Mouse (Mus musculus) hindbrain, embryonic 11.5 days (tissue): Measurements from ENCODE around the gene Nup93. TPM values are rescaled to one million over a fixed set of nuclear protein-coding genes. Genes with fewer than 3 reads are reported as not detected.

Source experiments
- ATAC-seq: fragments of 200-750 bp; cut with Nextera tagmentation; 2 replicates; pipeline ENCODE4 v1.8.0; 2017; ENCODE audit warnings: mild to moderate bottlenecking, moderate TSS enrichment, moderate library complexity; ENCODE audit not compliant: low FRiP score
- DNase-seq: peaks from one replicate; pipeline ENCODE4 v3.0.0-alpha.2; 2015; ENCODE audit warnings: low spot score
- H3K27ac ChIP-seq: fragments of 300-500 bp; sonication (generic); 2 replicates; pipeline ENCODE4 v1.5.1; 2014; ENCODE audit warnings: mild to moderate bottlenecking, low read depth, low read length
- H3K27me3 ChIP-seq: fragments of 300-500 bp; sonication (generic); 2 replicates; pipeline ENCODE4 v1.6.1; 2014; ENCODE audit warnings: mild to moderate bottlenecking, low read length, moderate library complexity, mixed read lengths; ENCODE audit not compliant: control insufficient read depth, insufficient read depth
- H3K36me3 ChIP-seq: fragments of 300-500 bp; sonication (generic); 2 replicates; pipeline ENCODE4 v1.6.1; 2014; ENCODE audit warnings: mild to moderate bottlenecking, low read length, moderate library complexity, mixed read lengths; ENCODE audit not compliant: control insufficient read depth, insufficient read depth
- H3K4me1 ChIP-seq: fragments of 300-500 bp; sonication (generic); replicated peaks from 2 replicates; pipeline ENCODE4 v1.6.1; 2014; ENCODE audit warnings: low read length, mixed read lengths; ENCODE audit not compliant: control insufficient read depth, insufficient read depth
- H3K4me2 ChIP-seq: fragments of 300-500 bp; sonication (generic); replicated peaks from 2 replicates; pipeline ENCODE4 v1.6.1; 2014; ENCODE audit warnings: mild to moderate bottlenecking, low read depth, low read length
- H3K4me3 ChIP-seq: fragments of 300-500 bp; sonication (generic); 2 replicates; pipeline ENCODE4 v1.5.1; 2014; ENCODE audit warnings: low read depth, low read length
- H3K9ac ChIP-seq: fragments of 300-500 bp; sonication (generic); 2 replicates; pipeline ENCODE4 v1.6.1; 2014; ENCODE audit warnings: low read depth, low read length
- H3K9me3 ChIP-seq: fragments of 300-500 bp; sonication (generic); 2 replicates; pipeline ENCODE4 v1.6.1; 2016; ENCODE audit warnings: low read length; ENCODE audit not compliant: control insufficient read depth
- WGBS: fragments of 180-500 bp; shearing (Covaris S2); extraction: QIAGEN DNeasy Blood & Tissue Kit; methylation state at CpG from one replicate; pipeline ENCODE4 v1.1.7; 2014; 5-methylcytosine and 5-hydroxymethylcytosine counted together
- polyA plus RNA-seq: library from polyadenylated mRNA; unstranded; fragments of >200 nt; fragmentation: Nextera tagmentation; extraction: Ambion mirVana; gene quantifications from 2 replicates; pipeline ENCODE4 v1.2.1, GENCODE M21; 2014

Gene Nup93
- polyA plus RNA-seq, 1 experiment from 2014 or later: 95.1 TPM

DNA sequence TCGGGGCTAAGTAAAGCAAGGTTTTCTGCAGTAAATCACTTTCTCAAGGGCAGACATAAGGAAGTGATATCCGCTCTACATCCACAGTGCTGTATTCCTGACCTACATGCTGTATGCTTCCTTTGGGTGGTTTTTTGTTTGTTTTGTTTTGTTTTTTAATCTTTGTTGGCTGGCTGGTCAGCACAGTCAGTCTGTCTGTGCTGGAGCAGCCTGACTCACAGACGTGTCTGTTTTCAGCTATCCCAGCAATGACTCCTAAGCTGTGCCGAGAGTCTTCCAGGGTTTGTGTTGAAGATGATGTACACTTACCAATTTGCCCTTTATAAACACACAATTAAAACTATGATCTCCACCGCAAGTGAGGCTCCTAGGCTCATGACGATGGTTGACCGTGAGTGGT is 56.7 kb downstream of the Nup93 start:
- H3K27me3 ChIP-seq: no peaks in the 10 kb centered on the region
- no peaks in the 10 kb centered on the region for H3K4me1 ChIP-seq
- 94% methylated on average over 7 of the region's 7 CpGs for whole genome bisulfite sequencing
- no peak overlapping the region for H3K9ac ChIP-seq
- H3K4me2 ChIP-seq: no peak overlapping the region
- H3K36me3 ChIP-seq: no peaks in the 10 kb centered on the region
- H3K4me3 ChIP-seq: no peak overlapping the region
- no peaks in the 10 kb centered on the region for H3K9me3 ChIP-seq
- no peak for ATAC-seq
- H3K27ac ChIP-seq: no peak overlapping the region
- DNase-seq: no peak

DNA sequence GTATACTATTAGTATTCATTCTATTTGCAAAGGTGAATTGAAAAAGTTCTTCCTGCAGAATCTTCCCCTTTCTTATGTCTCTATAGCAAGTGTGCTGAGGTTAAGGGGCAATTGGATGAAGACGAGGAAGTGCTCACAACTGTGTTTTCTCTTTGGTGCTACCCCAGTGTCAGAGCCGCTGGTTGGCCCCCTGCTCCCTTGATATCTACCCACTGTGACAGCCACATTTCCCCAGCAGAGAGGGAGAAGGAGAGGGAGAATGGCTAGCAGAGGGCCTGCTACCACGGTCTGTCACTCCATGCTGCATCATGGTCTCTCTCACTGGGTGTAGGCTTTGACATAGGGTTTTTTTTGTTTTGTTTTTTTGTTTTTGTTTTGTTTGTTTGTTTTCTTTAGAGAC is 58.2 kb downstream of the Nup93 start:
- 69% methylated on average over 3 of the region's 3 CpGs for WGBS
- no peaks in the 10 kb centered on the region for H3K36me3 ChIP-seq
- H3K4me3 ChIP-seq: no peak overlapping the region
- no peaks in the 10 kb centered on the region for H3K27me3 ChIP-seq
- no peak for DNase-seq
- H3K4me1 ChIP-seq: no peaks in the 10 kb centered on the region
- H3K9me3 ChIP-seq: no peaks in the 10 kb centered on the region
- no peak overlapping the region for H3K4me2 ChIP-seq
- no peak overlapping the region for H3K27ac ChIP-seq
- no peak overlapping the region for H3K9ac ChIP-seq
- ATAC-seq: no peak

DNA sequence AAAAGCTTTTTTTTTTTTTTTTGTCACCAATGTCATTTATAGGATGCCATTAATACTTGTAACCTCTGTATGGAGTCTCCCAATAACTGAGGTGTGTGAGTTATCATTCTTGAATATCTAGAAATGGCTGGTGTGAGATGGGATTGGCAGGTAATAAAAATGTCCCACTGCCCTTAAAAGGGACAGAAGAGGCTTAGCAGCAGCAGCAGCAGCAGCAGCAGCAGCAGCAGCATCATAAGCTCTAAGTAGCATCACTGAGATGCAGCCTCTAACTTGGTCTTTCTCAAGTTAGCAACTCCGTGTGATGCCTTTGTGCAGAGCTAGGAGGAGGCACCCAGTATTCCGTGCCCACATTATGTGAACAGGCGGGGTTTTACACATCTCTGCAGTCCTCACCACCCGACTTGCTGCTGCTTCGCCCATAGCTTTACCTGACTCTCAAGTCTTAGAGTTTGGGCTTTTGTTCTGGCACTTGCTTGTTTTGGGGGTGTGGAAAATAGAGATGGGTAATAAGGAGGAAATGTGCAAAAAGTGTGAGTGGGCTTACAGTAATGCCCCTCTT is 59.0 kb downstream of the Nup93 start:
- H3K4me3 ChIP-seq: no peak overlapping the region
- WGBS: 89% methylated on average over 5 of the region's 5 CpGs
- no peaks in the 10 kb centered on the region for H3K4me1 ChIP-seq
- no peak overlapping the region for H3K4me2 ChIP-seq
- no peak overlapping the region for H3K9ac ChIP-seq
- no peak overlapping the region for H3K27ac ChIP-seq
- no peak for ATAC-seq
- H3K27me3 ChIP-seq: no peaks in the 10 kb centered on the region
- no peak for DNase-seq
- H3K36me3 ChIP-seq: no peaks in the 10 kb centered on the region
- no peaks in the 10 kb centered on the region for H3K9me3 ChIP-seq

DNA sequence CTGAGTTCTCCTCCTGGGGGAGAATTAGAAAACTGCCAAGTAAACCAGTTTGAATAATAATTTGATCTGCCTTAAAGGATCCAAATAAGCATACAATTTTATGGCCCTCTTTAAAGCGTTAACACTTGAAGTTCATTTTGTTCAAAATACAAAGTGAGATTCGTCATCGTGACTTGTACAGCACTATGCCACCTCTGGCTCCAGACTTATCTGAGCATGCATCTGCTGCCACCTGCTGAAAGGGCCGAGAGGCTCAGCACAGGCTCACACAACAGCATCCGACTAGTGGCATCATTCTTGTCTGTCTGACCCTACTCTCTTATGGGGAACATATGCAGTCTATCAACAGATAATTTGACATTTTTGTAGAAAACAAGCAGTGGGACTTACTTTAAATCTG is 59.7 kb downstream of the Nup93 start:
- no peaks in the 10 kb centered on the region for H3K27me3 ChIP-seq
- DNase-seq (no peak), ATAC-seq (no peak)
- WGBS: 85% methylated on average over 5 of the region's 5 CpGs
- H3K36me3 ChIP-seq: no peaks in the 10 kb centered on the region
- H3K4me1 ChIP-seq: no peaks in the 10 kb centered on the region
- H3K4me2 ChIP-seq: no peak overlapping the region
- no peak overlapping the region for H3K9ac ChIP-seq
- H3K27ac ChIP-seq: no peak overlapping the region
- no peak overlapping the region for H3K4me3 ChIP-seq
- no peaks in the 10 kb centered on the region for H3K9me3 ChIP-seq

DNA sequence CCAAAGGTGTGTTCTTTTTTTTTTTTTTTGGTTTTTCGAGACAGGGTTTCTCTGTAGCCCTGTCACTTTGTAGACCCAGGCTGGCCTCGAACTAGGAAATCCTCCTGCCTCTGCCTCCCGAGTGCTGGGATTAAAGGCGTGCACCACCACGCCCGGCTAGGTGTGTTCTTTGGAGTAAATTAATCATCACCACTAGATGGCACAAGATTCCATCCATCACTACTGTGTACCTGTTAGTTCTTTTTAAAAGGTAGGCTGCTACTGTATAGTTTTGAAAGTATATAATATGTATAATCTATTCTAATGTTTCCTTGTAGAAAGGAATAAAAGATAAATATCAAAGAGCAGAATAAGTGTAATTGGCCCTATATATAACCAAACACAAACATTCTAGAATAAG is 63.9 kb downstream of the Nup93 start:
- DNase-seq (no peak), ATAC-seq (no peak)
- Histone ChIP-seq H3K27ac (no peak overlapping the region), H3K9ac (no peak overlapping the region), H3K9me3 (no peaks in the 10 kb centered on the region), H3K4me2 (no peak overlapping the region), H3K4me3 (no peak overlapping the region), H3K36me3 (no peaks in the 10 kb centered on the region), H3K4me1 (no peaks in the 10 kb centered on the region), H3K27me3 (no peaks in the 10 kb centered on the region)
- WGBS: 89% methylated on average over 6 of the region's 6 CpGs

DNA sequence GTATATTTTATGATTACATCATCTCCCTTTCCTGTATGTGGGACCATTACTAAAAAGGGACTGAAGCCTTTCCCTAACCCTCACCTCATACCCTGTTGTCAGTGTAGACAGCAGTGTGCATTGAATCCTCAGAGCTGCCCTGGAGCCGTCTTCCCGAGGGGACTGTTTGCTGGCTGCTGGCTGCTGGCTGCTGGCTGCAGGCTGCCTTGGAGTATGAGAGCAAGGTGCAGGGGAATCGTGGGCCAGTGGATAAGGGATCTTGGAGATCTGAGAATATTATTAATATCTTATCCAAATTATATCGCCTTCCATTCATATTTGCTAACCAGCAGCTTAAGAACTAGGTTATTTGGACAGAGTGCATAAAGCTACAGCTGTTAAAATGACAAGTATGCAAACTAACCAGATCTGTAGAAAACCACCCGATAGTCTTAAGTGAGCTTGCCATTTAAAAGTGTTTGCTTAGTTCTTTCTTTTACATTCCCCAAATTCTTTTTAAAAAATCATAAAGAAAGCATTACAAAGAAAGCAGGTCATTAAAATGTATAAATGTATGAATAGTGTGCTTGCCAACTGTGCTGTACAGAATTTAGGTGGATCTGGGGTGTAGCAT is 65.7 kb downstream of the Nup93 start:
- ATAC-seq (no peak), DNase-seq (no peak)
- H3K4me1 ChIP-seq: no peaks in the 10 kb centered on the region
- H3K27me3 ChIP-seq: no peaks in the 10 kb centered on the region
- WGBS: 83% methylated on average over 5 of the region's 5 CpGs
- H3K4me3 ChIP-seq: no peak overlapping the region
- no peak overlapping the region for H3K9ac ChIP-seq
- no peak overlapping the region for H3K4me2 ChIP-seq
- H3K9me3 ChIP-seq: no peaks in the 10 kb centered on the region
- no peaks in the 10 kb centered on the region for H3K36me3 ChIP-seq
- no peak overlapping the region for H3K27ac ChIP-seq

DNA sequence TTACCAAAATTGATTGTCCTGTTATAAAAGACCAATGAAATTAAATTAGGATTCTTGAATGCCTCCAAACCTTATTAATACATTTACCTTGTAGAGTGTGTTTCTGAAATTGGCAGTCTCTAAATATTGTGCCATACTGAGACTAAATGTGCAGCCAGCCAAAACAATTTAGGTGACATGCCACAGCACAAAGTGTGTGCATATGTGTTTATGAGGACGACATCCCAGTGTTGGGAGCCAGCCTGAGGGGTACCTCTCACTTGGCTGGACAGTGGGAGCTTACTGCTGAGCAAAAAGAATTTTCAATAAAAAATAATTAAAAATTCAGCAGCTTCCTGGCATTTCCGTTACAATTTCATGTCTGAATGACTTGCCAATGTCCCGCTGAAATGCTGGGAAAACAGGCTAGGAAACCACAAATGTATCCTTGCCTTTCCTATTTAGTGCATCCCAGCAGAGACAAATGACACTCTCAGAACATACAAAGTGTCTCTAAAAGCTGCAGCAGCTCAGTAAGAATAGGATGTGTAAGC is 68.2 kb downstream of the Nup93 start:
- DNase-seq: no peak
- Histone ChIP-seq H3K4me3 (no peak overlapping the region), H3K9ac (no peak overlapping the region), H3K9me3 (no peaks in the 10 kb centered on the region), H3K27ac (no peak overlapping the region), H3K36me3 (no peaks in the 10 kb centered on the region), H3K4me1 (no peaks in the 10 kb centered on the region), H3K4me2 (no peak overlapping the region), H3K27me3 (no peaks in the 10 kb centered on the region)
- no peak for ATAC-seq
- WGBS: 93% methylated on average over 3 of the region's 3 CpGs

DNA sequence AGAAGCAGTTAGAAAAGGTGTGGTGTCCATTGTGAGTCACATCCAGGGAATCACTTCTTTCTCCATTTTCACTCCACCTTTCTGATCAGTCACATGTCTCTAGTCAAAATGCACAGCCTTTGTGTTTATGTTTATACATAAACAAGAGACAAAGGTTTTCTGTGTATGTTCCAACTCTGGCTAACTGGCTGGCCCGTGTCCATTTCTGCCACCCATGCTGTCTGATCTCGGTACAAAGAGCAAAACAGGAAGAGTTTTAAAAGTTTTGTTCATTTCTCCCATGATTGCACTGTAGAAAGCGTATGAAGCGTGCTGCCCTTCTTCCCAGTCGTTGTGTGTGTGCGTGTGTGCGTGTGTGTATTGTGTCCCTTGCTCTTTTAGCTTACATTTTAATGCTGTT is 69.8 kb downstream of the Nup93 start:
- 91% methylated on average over 7 of the region's 7 CpGs for WGBS
- no peak overlapping the region for H3K9ac ChIP-seq
- ATAC-seq (no peak), DNase-seq (no peak)
- no peak overlapping the region for H3K4me2 ChIP-seq
- no peaks in the 10 kb centered on the region for H3K36me3 ChIP-seq
- H3K27me3 ChIP-seq: no peaks in the 10 kb centered on the region
- no peaks in the 10 kb centered on the region for H3K9me3 ChIP-seq
- H3K4me3 ChIP-seq: no peak overlapping the region
- no peaks in the 10 kb centered on the region for H3K4me1 ChIP-seq
- H3K27ac ChIP-seq: no peak overlapping the region

DNA sequence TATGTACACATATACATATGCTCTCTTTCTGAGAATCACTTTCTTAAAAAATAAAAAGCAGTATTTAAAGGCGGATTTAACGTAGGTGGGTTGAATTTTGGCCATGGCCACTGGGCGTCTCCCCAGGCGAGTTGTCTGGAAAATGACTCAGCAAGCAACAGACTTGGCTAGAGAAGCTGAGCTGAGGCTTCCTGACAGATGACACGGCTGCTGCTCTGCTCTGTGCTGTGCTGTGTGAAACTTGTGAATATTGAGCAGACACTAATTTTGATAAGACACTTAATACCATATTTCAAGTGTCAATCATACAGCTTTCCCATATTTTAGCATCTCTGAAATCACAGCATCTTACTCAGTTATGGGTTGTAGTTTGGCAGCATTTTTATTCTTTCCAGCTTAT is 76.2 kb downstream of the Nup93 start:
- Histone ChIP-seq H3K27ac (no peak overlapping the region), H3K9ac (no peak overlapping the region), H3K9me3 (no peaks in the 10 kb centered on the region), H3K36me3 (no peaks in the 10 kb centered on the region), H3K4me2 (no peak overlapping the region), H3K27me3 (no peaks in the 10 kb centered on the region), H3K4me1 (no peaks in the 10 kb centered on the region), H3K4me3 (no peak overlapping the region)
- DNase-seq (no peak), ATAC-seq (no peak)
- 93% methylated on average over 5 of the region's 5 CpGs for WGBS
